Mouse (Mus musculus) lung, adult 2 months (tissue): ENCODE measurements around the gene Cmtr2.

Experiments used
- CTCF ChIP-seq: fragments of 200-500 bp; IDR thresholded peaks from 2 replicates; pipeline ENCODE4 v1.5.1; 2011; ENCODE audit warnings: mild to moderate bottlenecking, low read length, control low read depth; ENCODE audit not compliant: insufficient read depth
- POLR2A ChIP-seq: fragments of 200-500 bp; IDR thresholded peaks from 2 replicates; pipeline ENCODE4 v1.6.1; 2011; ENCODE audit warnings: low read depth, mild to moderate bottlenecking, control low read depth, low read length, borderline replicate concordance; ENCODE audit errors: extremely low read depth

DNA sequence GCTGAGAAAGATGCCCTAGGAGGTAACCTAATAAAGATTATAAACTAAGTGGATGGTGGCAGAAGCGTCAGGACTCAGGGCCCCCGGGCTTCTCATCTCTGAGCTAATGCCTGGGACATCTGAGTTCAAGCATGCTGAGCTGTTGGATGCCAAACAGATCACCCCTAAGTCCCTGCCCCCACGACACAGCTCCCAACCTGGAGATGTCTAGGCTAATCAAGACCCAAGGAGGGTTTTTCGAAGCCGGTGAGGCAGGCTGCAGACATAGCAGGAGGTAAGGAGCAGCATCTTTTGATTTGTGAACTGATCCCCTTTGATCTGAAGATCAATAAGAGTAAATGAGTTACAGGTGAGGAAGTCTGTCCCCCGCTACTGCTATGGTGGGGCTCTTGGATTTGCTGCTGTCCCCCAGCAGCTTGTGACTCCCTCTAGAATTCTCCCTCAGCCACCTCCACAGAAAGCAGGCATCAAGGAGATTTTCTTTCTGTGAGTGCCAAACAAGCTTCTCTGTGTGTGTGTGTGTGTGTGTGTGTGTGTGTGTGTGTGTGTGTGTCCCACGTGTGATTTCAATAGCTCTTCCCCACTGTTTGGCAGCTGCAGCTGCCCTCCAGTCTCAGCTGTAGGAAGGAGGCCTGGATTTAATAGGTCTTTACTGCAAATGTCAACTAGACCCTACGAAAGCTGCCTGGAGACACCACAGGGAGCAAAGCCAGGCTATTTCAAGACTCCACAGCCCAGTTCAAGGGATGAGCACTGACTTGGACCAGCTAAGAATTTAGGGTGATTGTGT is 26.3 kb upstream of the Cmtr2 start:
- no peak for TF ChIP-seq CTCF
- no peak for TF ChIP-seq POLR2A
